Mouse (Mus musculus) macrophage (primary cell): ENCODE data around the gene Tinf2. TPM values are rescaled to one million over a fixed set of nuclear protein-coding genes. Genes with fewer than 3 reads are reported as not detected.

Experiments
- H3K27ac ChIP-seq: fragments of 350-480 bp; formaldehyde crosslinking; 2 replicates; pipeline ENCODE4 v1.9.0; 2021
- H3K36me3 ChIP-seq: fragments of 350-480 bp; formaldehyde crosslinking; 2 replicates; pipeline ENCODE4 v1.9.0; 2021; ENCODE audit errors: inconsistent target
- H3K4me3 ChIP-seq: fragments of 350-480 bp; formaldehyde crosslinking; 2 replicates; pipeline ENCODE4 v1.9.0; 2021; ENCODE audit errors: inconsistent target
- H3K79me2 ChIP-seq: fragments of 350-480 bp; formaldehyde crosslinking; 2 replicates; pipeline ENCODE4 v1.9.0; 2021; ENCODE audit errors: inconsistent target
- WGBS: methylation state at CpG from one replicate; pipeline ENCODE4 v1.1.7; 2026; ENCODE audit warnings: inconsistent platforms; ENCODE audit not compliant: missing documents; 5-methylcytosine and 5-hydroxymethylcytosine counted together
- polyA plus RNA-seq: library from polyadenylated mRNA; stranded (reverse); fragments of 250-400 nt; gene quantifications from 3 replicates; pipeline ENCODE4 v1.2.4, GENCODE M21; 2018; ENCODE audit warnings: inconsistent platforms

Tinf2 gene
- polyA plus RNA-seq, 1 experiment from 2014 or later: 10.4 TPM

- Histone ChIP-seq H3K36me3 (peaks cover 47% of the 10 kb centered on the region), H3K4me3 (no peak within 1 kb of the TSS), H3K79me2 (peaks cover 31% of the 10 kb centered on the region), H3K27ac (no peak within 1 kb of the TSS)
- WGBS: 97% methylated on average over 9 of the region's 9 CpGs
These were observed 43.8 kb downstream of the Tinf2 start, which contains the start of gene Gm49378 for GRCm38 (mm10) chr14:55637795-55638194. Gene Gm49378 (minus strand): TSS chr14:55637895.

GRCm38 (mm10) chr14:55635523-55636007 lies 46.1 kb downstream of the Tinf2 start, which contains the start of gene Ipo4:
Gene Ipo4 (minus strand): TSS chr14:55635957.
- Histone ChIP-seq H3K36me3 (peaks cover 60% of the 10 kb centered on the region), H3K27ac (peak within 1 kb of the TSS; percentile 17), H3K79me2 (peaks cover 9% of the 10 kb centered on the region; the same call in 1 of the 2 replicates), H3K4me3 (peak within 1 kb of the TSS; percentile 65)
- 3% methylated on average over 26 of the region's 33 CpGs for WGBS

GRCm38 (mm10) chr14:55634874-55635522 lies 46.6 kb downstream of the Tinf2 start:
- WGBS: 11% methylated on average over 22 of the region's 23 CpGs
- H3K36me3 ChIP-seq: peaks cover 60% of the 10 kb centered on the region
- H3K27ac ChIP-seq: peak overlapping the region; percentile 17; the same call in 1 of the 2 replicates
- peak overlapping the region; percentile 65 for H3K4me3 ChIP-seq
- peaks cover 3% of the 10 kb centered on the region; the same call in 1 of the 2 replicates for H3K79me2 ChIP-seq

DNA sequence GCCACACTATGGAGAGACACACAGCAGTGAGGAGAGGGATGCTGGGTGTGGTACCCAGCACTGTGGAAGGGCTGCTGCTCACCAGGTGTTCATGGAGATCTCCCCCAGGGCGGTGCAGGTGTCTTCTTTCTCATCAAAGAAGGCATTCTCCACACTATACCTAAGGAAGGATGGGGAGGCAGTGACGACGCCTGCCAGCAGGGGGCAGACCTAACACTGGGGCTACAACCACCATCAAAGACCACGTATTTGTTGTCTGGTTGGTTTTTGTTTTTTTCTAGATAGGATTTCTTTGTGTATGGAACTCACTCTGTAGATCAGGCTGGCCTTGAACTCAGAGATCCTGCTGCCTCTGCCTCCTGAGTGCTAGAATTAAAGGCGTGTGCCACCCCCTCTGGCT lies 52.3 kb downstream of the Tinf2 start:
- Histone ChIP-seq H3K79me2 (no peaks in the 10 kb centered on the region), H3K27ac (no peak overlapping the region), H3K36me3 (peaks cover 67% of the 10 kb centered on the region; the same call in 1 of the 2 replicates), H3K4me3 (no peak overlapping the region)
- WGBS: 62% methylated on average over 4 of the region's 5 CpGs

- H3K4me3 ChIP-seq: no peak overlapping the region
- peaks cover 61% of the 10 kb centered on the region; the same call in 1 of the 2 replicates for H3K36me3 ChIP-seq
- H3K27ac ChIP-seq: no peak overlapping the region
- no peaks in the 10 kb centered on the region for H3K79me2 ChIP-seq
- WGBS: 96% methylated on average over 27 of the region's 27 CpGs
These were observed 53.4 kb downstream of the Tinf2 start for GRCm38 (mm10) chr14:55628077-55628827.

Other genes with a start within 250 kb of the Tinf2 start
- gene Dhrs4, start 203.1 kb downstream of the Tinf2 start, polyA plus RNA-seq: 25.0 to 28.5 TPM (median 26.3 TPM) in 3 replicates
- 0.04 to 0.05 TPM in 2 of 3 replicates, not detected in the other for gene Carmil3, start 191.2 kb downstream of the Tinf2 start, polyA plus RNA-seq
- not detected in 3 replicates for gene Cpne6, start 171.4 kb downstream of the Tinf2 start, polyA plus RNA-seq
- not detected in 3 replicates for gene Nrl, start 156.8 kb downstream of the Tinf2 start, polyA plus RNA-seq
- 5.9 to 15.5 TPM (median 7.9 TPM) in 3 replicates for gene Pck2, start 141.6 kb downstream of the Tinf2 start, polyA plus RNA-seq
- 44.4 to 59.1 TPM (median 44.6 TPM) in 3 replicates for gene Dcaf11, start 121.8 kb downstream of the Tinf2 start, polyA plus RNA-seq
- gene A730061H03Rik, start 121.4 kb downstream of the Tinf2 start, polyA plus RNA-seq: 0.86 TPM in 1 of 3 replicates, not detected in the others
- not detected in 3 replicates for gene Fitm1, start 106.2 kb downstream of the Tinf2 start, polyA plus RNA-seq
- 213 to 335 TPM (median 292 TPM) in 3 replicates for gene Psme1, start 103.7 kb downstream of the Tinf2 start, polyA plus RNA-seq
- 11.9 to 22.1 TPM (median 17.9 TPM) in 3 replicates for gene Emc9, start 96.5 kb downstream of the Tinf2 start, polyA plus RNA-seq
- gene Psme2, start 90.7 kb downstream of the Tinf2 start, polyA plus RNA-seq: 172 to 350 TPM (median 300 TPM) in 3 replicates
- 16.3 to 31.6 TPM (median 19.7 TPM) in 3 replicates for gene Rnf31, start 90.1 kb downstream of the Tinf2 start, polyA plus RNA-seq
- 57.2 to 69.1 TPM (median 61.1 TPM) in 3 replicates for gene Irf9, start 78.2 kb downstream of the Tinf2 start, polyA plus RNA-seq
- gene Rec8, start 63.8 kb downstream of the Tinf2 start, polyA plus RNA-seq: not detected in 3 replicates
- 18.4 to 47.7 TPM (median 21.3 TPM) in 3 replicates for gene Ipo4, start 45.9 kb downstream of the Tinf2 start, polyA plus RNA-seq
- 0.29 to 1.2 TPM (median 1.1 TPM) in 3 replicates for gene Gm49378, start 43.9 kb downstream of the Tinf2 start, polyA plus RNA-seq
- gene Tm9sf1, start 38.0 kb downstream of the Tinf2 start, polyA plus RNA-seq: 35.2 to 63.2 TPM (median 58.1 TPM) in 3 replicates
- 0.34 TPM in 1 of 3 replicates, not detected in the others for gene Tssk4, start 31.6 kb downstream of the Tinf2 start, polyA plus RNA-seq
- 25.4 to 29.3 TPM (median 26.3 TPM) in 3 replicates for gene Mdp1, start 21.3 kb downstream of the Tinf2 start, polyA plus RNA-seq
- gene Gmpr2, start 9.9 kb downstream of the Tinf2 start, polyA plus RNA-seq: 27.4 to 36.4 TPM (median 34.4 TPM) in 3 replicates
- 136 to 262 TPM (median 187 TPM) in 3 replicates for gene Nedd8, start 9.7 kb downstream of the Tinf2 start, polyA plus RNA-seq
- gene Tgm1, start 32.1 kb upstream of the Tinf2 start, polyA plus RNA-seq: 1.2 to 4.3 TPM (median 3.6 TPM) in 3 replicates
- 7.5 to 16.7 TPM (median 12.4 TPM) in 3 replicates for gene Rabggta, start 40.4 kb upstream of the Tinf2 start, polyA plus RNA-seq
- gene Dhrs1, start 63.9 kb upstream of the Tinf2 start, polyA plus RNA-seq: 63.5 to 108 TPM (median 106 TPM) in 3 replicates
- gene Nop9, start 63.9 kb upstream of the Tinf2 start, polyA plus RNA-seq: 9.3 to 22.6 TPM (median 12.9 TPM) in 3 replicates
- 0.22 to 0.72 TPM (median 0.41 TPM) in 3 replicates for gene Cideb, start 76.6 kb upstream of the Tinf2 start, polyA plus RNA-seq
- 0.10 TPM in 1 of 3 replicates, not detected in the others for gene Ltb4r2, start 79.6 kb upstream of the Tinf2 start, polyA plus RNA-seq
- gene Ltb4r1, start 84.1 kb upstream of the Tinf2 start, polyA plus RNA-seq: 0.25 to 0.33 TPM (median 0.32 TPM) in 3 replicates
- 0.04 to 0.07 TPM in 2 of 3 replicates, not detected in the other for gene Adcy4, start 102.3 kb upstream of the Tinf2 start, polyA plus RNA-seq
- gene Ripk3, start 107.0 kb upstream of the Tinf2 start, polyA plus RNA-seq: 11.7 to 24.6 TPM (median 17.7 TPM) in 3 replicates
- gene Nfatc4, start 141.3 kb upstream of the Tinf2 start, polyA plus RNA-seq: not detected in 3 replicates
- gene Nynrin, start 172.2 kb upstream of the Tinf2 start, polyA plus RNA-seq: 0.69 to 1.1 TPM (median 0.70 TPM) in 3 replicates
- gene Cbln3, start 202.6 kb upstream of the Tinf2 start, polyA plus RNA-seq: not detected in 3 replicates
- gene Khnyn, start 203.1 kb upstream of the Tinf2 start, polyA plus RNA-seq: 7.7 to 19.3 TPM (median 13.1 TPM) in 3 replicates
- gene Sdr39u1, start 218.5 kb upstream of the Tinf2 start, polyA plus RNA-seq: 1.5 to 3.1 TPM (median 2.0 TPM) in 3 replicates